In the genomic region with DNA sequence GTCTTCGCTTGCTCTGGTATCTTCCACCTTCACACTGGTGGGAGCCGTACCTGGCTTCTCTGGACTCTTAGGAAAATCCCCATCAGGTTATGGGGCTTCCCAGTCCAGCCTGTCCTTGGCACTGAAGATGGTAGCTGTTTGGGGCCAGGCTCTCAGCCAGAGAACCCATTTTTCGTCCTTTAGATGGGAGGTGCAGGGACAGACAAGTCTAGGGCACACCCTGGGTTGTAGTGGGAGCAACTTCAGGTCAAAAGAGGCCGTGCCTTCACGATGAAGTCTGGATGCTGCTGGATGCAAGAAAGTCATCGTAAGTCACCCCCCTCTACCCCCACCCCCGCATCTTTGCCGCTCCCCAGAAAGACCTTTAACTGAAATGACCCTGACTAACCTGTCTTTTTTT, we compare ENCODE assay signal across 20 mouse cellular contexts.
"Had no signal": no experiment of that assay in that cellular context is flagged by ENCODE, and none has a peak within 500 bp of the region (broad histone marks: within the 10 kb centered on the region; RNA-seq: fewer than 3 reads in every experiment).

No protein-coding gene starts in this region.

- DNase-seq: gastrocnemius, postnatal 25 days; heart, postnatal 10 days; heart, postnatal 4 days; kidney, adult 18-20 months; kidney, adult 8-10 months; kidney, postnatal 25 days; liver; liver, embryonic 13.5 days had no signal

- H3K4me3 ChIP-seq: heart, adult 2 months; hindbrain, embryonic 10.5 days; hindbrain, embryonic 12.5 days; intestine, embryonic 15.5 days; kidney, embryonic 15.5 days; layer of hippocampus, adult 2 months; left cerebral cortex, adult 2 months; limb, embryonic 10.5 days; limb, embryonic 12.5 days; liver, embryonic 13.5 days; liver, embryonic 15.5 days had no signal

- H3K27ac ChIP-seq: heart, adult 2 months; hindbrain, embryonic 10.5 days; hindbrain, embryonic 12.5 days; hindbrain, embryonic 14.5 days; intestine, embryonic 15.5 days; kidney, embryonic 15.5 days; kidney, postnatal 0 days; layer of hippocampus, adult 2 months; left cerebral cortex, adult 2 months; limb, embryonic 10.5 days; limb, embryonic 12.5 days; liver, embryonic 13.5 days; liver, embryonic 15.5 days had no signal
